Mouse (Mus musculus) embryonic facial prominence, embryonic 11.5 days (tissue): ENCODE measurements around the gene Vasn. TPM values are rescaled to one million over a fixed set of nuclear protein-coding genes. Genes with fewer than 3 reads are reported as not detected.

Experiments used
- ATAC-seq: fragments of 200-750 bp; cut with Nextera tagmentation; replicated peaks from 2 replicates; pipeline ENCODE4 v1.8.0; 2017; ENCODE audit warnings: low read depth; ENCODE audit not compliant: insufficient number of reproducible peaks, low FRiP score, low TSS enrichment
- DNase-seq: peaks from one replicate; pipeline ENCODE4 v3.0.0-alpha.2; 2015; ENCODE audit warnings: low spot score
- H3K27ac ChIP-seq: fragments of 300-500 bp; sonication (generic); replicated peaks from 2 replicates; pipeline ENCODE4 v1.5.1; 2014; ENCODE audit warnings: mild to moderate bottlenecking, low read depth, low read length, control low read depth
- H3K27me3 ChIP-seq: fragments of 300-500 bp; sonication (generic); 2 replicates; pipeline ENCODE4 v1.6.1; 2014; ENCODE audit warnings: mild to moderate bottlenecking, low read length, moderate library complexity, mixed read lengths; ENCODE audit not compliant: control insufficient read depth, insufficient read depth
- H3K36me3 ChIP-seq: fragments of 300-500 bp; sonication (generic); replicated peaks from 2 replicates; pipeline ENCODE4 v1.6.1; 2014; ENCODE audit warnings: low read depth, mild to moderate bottlenecking, low read length, moderate library complexity, mixed read lengths; ENCODE audit not compliant: control insufficient read depth, insufficient read depth
- H3K4me1 ChIP-seq: fragments of 300-500 bp; sonication (generic); 2 replicates; pipeline ENCODE4 v1.6.1; 2014; ENCODE audit warnings: low read length, mixed read lengths; ENCODE audit not compliant: control insufficient read depth, insufficient read depth
- H3K4me2 ChIP-seq: fragments of 300-500 bp; sonication (generic); 2 replicates; pipeline ENCODE4 v1.6.1; 2014; ENCODE audit warnings: low read depth, mild to moderate bottlenecking, control low read depth, low read length, moderate library complexity
- H3K4me3 ChIP-seq: fragments of 300-500 bp; sonication (generic); 2 replicates; pipeline ENCODE4 v1.5.1; 2014; ENCODE audit warnings: low read depth, low read length, control low read depth
- H3K9ac ChIP-seq: fragments of 300-500 bp; sonication (generic); replicated peaks from 2 replicates; pipeline ENCODE4 v1.6.1; 2014; ENCODE audit warnings: mild to moderate bottlenecking, control low read depth, low read length
- H3K9me3 ChIP-seq: fragments of 300-500 bp; sonication (generic); replicated peaks from 2 replicates; pipeline ENCODE4 v1.6.1; 2016; ENCODE audit warnings: mild to moderate bottlenecking, low read length, inconsistent platforms, mixed read lengths; ENCODE audit not compliant: control insufficient read depth
- WGBS: fragments of 180-500 bp; shearing (Covaris S2); extraction: QIAGEN DNeasy Blood & Tissue Kit; methylation state at CpG from one replicate; pipeline ENCODE4 v1.1.7; 2014; 5-methylcytosine and 5-hydroxymethylcytosine counted together
- polyA plus RNA-seq: library from polyadenylated mRNA; unstranded; fragments of >200 nt; fragmentation: Nextera tagmentation; extraction: Ambion mirVana; gene quantifications from 2 replicates; pipeline ENCODE4 v1.2.1, GENCODE M21; 2014

The Vasn gene
- polyA plus RNA-seq, 1 experiment from 2014 or later: 10.9 TPM

DNA sequence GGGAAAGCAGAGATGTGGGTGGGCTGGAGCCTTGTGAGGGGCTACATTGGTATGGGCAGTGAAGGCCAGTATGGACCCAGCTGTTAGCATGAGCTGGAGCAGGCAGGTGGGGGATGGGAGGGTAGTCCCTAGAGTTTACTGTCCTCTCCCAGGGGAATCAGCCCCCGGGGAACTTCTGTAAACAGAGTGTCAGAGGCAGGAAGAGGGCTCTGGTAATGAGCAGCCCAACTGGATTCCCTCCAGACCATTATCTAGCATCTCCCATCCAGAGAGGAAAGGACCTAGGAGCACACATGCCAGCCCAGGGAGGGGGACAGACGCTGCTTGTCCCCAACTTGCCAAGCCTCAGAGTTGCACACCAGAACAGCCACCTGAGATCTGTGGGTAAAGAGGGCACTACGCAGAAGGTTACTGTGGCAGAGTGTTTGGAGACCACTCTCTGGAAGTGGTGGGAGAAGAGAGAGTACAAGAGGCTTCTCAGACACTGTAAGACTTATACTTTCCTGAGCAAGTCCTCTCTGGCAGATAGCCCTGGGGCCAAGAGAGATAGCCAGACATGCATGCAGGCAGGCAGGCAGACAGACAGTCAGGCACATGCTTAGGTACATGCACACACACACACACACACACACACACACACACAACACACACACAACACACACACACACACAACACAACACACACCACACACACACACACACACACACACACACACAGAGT is 1.5 kb downstream of the Vasn start:
- H3K9me3 ChIP-seq: no peaks in the 10 kb centered on the region
- no peaks in the 10 kb centered on the region for H3K36me3 ChIP-seq
- peaks cover 7% of the 10 kb centered on the region for H3K4me1 ChIP-seq
- peak overlapping the region; percentile 19 for H3K9ac ChIP-seq
- H3K27me3 ChIP-seq: no peaks in the 10 kb centered on the region
- no peak for DNase-seq
- H3K27ac ChIP-seq: 0 out of 2 replicates have a peak overlapping the region, but pooled peaks have one; percentile 28
- H3K4me2 ChIP-seq: peak overlapping the region; percentile 72
- WGBS: 37% methylated on average over 3 of the region's 3 CpGs
- ATAC-seq: no peak
- peak overlapping the region; percentile 73 for H3K4me3 ChIP-seq

DNA sequence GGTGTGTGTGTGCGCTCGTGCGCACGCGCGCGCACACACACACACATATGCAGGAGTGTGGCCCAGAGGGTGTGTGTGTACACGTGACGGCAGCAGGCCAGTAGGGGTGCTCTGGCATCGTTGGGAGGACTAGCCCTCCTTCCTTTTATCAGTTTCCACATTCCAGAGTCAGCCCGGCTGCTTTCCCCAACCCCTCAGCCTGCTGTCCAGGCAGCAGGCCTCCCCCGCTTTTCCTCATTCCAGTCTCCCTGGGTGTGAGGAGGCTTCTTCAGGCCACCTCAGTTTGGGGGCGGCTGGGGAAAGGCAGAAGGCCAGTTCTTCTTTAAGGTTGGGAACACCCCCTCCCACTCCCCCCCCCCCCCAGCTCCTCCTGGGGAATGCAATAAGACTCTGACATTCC is 2.4 kb downstream of the Vasn start:
- DNase-seq (peak; percentile 58), ATAC-seq (peak; percentile 25; the same call in 1 of the 2 replicates)
- peaks cover 13% of the 10 kb centered on the region for H3K4me1 ChIP-seq
- H3K9me3 ChIP-seq: no peaks in the 10 kb centered on the region
- H3K9ac ChIP-seq: peak overlapping the region; percentile 7; the same call in 1 of the 2 replicates
- H3K27ac ChIP-seq: peak overlapping the region; percentile 48
- WGBS: 32% methylated on average over 13 of the region's 13 CpGs
- H3K36me3 ChIP-seq: no peaks in the 10 kb centered on the region
- H3K4me2 ChIP-seq: peak overlapping the region; percentile 28
- H3K27me3 ChIP-seq: no peaks in the 10 kb centered on the region
- H3K4me3 ChIP-seq: peak overlapping the region; percentile 0; the same call in 1 of the 2 replicates

DNA sequence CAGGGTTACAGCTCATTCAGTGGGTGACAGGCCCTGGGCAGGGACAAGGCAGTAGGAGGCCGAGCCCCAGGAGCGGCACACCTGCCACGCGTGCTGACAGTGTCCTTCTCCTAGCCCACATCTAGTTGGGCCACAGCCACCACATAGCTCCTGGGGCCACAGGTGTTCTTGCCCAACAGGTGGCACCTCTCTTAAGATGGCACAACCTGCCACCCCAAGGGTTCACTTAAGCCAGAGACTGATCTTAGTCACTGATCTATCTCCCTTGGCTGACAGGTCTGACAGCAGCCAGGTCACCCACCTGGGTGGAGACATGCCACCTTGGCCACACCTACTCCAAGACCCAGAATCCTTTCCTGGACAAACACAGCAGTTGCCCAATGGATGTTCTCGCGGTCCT is 3.2 kb downstream of the Vasn start:
- H3K4me3 ChIP-seq: no peak overlapping the region
- no peak for ATAC-seq
- H3K4me1 ChIP-seq: peaks cover 16% of the 10 kb centered on the region
- 73% methylated on average over 6 of the region's 6 CpGs for WGBS
- no peaks in the 10 kb centered on the region for H3K9me3 ChIP-seq
- no peaks in the 10 kb centered on the region for H3K36me3 ChIP-seq
- DNase-seq: no peak
- H3K9ac ChIP-seq: peak overlapping the region; percentile 32
- H3K4me2 ChIP-seq: peak overlapping the region; percentile 28
- no peaks in the 10 kb centered on the region for H3K27me3 ChIP-seq
- no peak overlapping the region for H3K27ac ChIP-seq

DNA sequence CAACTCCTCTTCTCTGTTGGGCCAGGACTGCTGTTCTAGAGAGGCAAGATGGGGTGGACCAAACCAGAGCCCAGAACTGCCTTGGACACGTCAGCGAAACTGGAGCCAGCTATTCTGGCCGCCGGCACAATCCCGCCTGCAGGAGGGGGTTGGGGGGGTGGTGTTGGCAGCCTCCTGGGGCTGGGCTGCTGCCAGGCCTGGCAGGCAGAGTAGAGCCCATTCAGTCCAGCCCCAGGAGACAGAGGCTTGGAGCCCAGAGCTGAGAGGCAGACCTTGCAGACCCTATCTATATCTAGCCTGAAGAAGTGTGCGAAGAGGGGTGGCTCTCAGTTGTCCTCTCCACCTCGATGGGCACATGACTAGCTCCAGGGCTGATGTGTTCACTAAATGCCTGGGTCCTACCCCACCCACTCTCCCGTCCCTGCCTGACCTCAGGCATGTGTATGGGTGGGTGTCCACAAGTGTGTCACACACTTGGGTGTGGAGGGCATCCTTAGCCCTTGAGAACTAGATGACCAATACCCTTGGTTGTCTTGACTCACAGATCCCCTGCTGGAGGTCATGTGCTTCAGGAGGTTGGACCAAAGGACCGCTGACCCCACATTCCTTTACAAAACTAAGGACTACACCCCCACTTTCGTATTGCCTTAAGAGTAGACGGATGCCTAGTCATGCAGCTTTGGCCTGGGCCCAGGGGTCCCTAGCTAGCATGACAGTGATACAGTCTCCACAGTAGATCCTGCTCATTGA is 4.1 kb downstream of the Vasn start:
- no peak overlapping the region for H3K4me2 ChIP-seq

DNA sequence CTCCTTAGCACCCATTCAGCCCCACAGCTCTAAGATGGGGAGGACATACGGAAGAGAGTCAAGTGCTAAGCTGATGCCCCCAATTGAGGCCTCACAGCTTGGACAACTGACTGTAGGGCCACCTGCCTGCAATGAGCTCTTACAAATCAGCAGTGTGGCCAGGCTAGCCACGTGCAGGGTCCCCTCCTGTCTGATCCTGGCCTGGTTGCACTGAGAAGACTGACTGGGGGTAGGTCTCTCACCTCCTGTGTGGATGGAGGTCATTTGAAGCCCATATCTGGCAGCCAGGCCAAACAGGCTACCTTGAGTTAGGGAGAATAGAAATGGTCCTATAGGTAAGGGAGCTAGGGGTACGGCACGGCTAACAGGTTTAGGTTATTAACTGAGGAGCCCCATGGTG is 6.1 kb downstream of the Vasn start:
- no peak for DNase-seq
- WGBS: 87% methylated on average over 4 of the region's 4 CpGs
- ATAC-seq: no peak
- no peak overlapping the region for H3K27ac ChIP-seq
- H3K9me3 ChIP-seq: no peaks in the 10 kb centered on the region
- H3K9ac ChIP-seq: no peak overlapping the region
- H3K27me3 ChIP-seq: no peaks in the 10 kb centered on the region
- H3K4me1 ChIP-seq: peaks cover 16% of the 10 kb centered on the region
- H3K4me2 ChIP-seq: no peak overlapping the region
- peaks cover 7% of the 10 kb centered on the region for H3K36me3 ChIP-seq
- H3K4me3 ChIP-seq: no peak overlapping the region

More for the DNA sequence above, 4.1 kb downstream of the Vasn start:
- Histone ChIP-seq H3K9me3 (no peaks in the 10 kb centered on the region), H3K27ac (no peak overlapping the region), H3K4me1 (peaks cover 16% of the 10 kb centered on the region), H3K4me3 (no peak overlapping the region), H3K36me3 (peaks cover under 1% of the 10 kb centered on the region; the same call in 1 of the 2 replicates), H3K27me3 (no peaks in the 10 kb centered on the region), H3K9ac (no peak overlapping the region)
- no peak for DNase-seq
- 66% methylated on average over 11 of the region's 11 CpGs for WGBS
- no peak for ATAC-seq

DNA sequence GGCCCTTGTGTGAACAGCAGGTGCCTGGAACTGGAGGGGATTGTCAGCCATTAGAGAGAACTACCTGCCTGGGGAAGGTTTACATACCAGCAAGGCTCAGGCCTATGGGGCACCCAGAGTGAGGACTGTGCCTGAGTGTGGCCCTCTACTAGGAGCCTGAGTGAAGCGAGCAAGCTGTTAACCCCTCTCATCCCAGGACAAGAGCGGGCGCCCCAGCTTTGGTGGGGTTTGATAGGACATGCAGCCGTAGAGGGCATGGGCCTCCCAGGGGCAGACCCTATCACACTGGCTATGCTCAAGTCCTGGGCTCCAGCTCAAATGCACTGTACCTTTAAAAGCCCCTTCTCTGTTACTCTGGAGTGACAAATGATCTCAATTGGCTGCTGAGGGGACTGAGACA is 7.1 kb downstream of the Vasn start:
- DNase-seq (no peak), ATAC-seq (no peak)
- Histone ChIP-seq H3K27me3 (no peaks in the 10 kb centered on the region), H3K4me2 (no peak overlapping the region), H3K27ac (peak overlapping the region; percentile 2; the same call in 1 of the 2 replicates), H3K4me1 (peaks cover 18% of the 10 kb centered on the region), H3K36me3 (peaks cover 7% of the 10 kb centered on the region), H3K9ac (no peak overlapping the region), H3K9me3 (no peaks in the 10 kb centered on the region), H3K4me3 (no peak overlapping the region)
- WGBS: 63% methylated on average over 4 of the region's 4 CpGs

DNA sequence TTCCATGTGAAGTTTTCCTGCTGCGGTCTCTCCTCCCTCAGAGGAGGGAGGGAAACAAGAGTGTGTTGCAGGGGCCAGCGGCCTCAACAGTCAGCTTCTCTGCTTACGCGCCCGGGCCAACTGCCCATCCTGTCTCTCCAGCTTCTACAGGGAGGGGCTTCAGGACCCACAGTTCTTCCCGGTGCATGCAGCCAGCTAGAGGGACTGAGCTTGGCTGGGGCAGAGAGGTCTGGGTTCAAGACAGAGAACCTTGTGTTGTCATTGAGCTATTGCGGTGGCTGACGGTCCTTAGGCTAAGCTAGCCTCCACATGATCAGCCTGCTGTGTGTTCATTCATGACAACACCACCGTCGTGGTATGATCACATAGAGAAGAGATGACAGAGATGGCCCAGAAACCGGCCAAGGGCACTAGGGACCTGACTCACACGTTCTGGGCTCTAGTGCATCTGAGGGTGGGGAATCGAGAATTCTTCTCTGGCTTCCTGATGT is 8.0 kb downstream of the Vasn start:
- Histone ChIP-seq H3K27me3 (no peaks in the 10 kb centered on the region), H3K9me3 (no peaks in the 10 kb centered on the region), H3K36me3 (peaks cover 7% of the 10 kb centered on the region), H3K4me3 (no peak overlapping the region), H3K27ac (0 out of 2 replicates have a peak overlapping the region, but pooled peaks have one; percentile 2), H3K4me2 (no peak overlapping the region), H3K9ac (no peak overlapping the region), H3K4me1 (peaks cover 25% of the 10 kb centered on the region)
- DNase-seq: no peak
- 67% methylated on average over 13 of the region's 13 CpGs for WGBS
- ATAC-seq: no peak
